Mouse (Mus musculus): ENCODE measurements around the gene Raver2. TPM values are rescaled to one million over a fixed set of nuclear protein-coding genes. Genes with fewer than 3 reads are reported as not detected.

The Raver2 gene
- polyA plus RNA-seq, 1 experiment from 2014 or later = 3.1 TPM

- Histone ChIP-seq H3K36me3 (ENCODE audit: control insufficient read depth, insufficient read depth) (peaks cover 12% of the 10 kb centered on the region), H3K4me1 (replicated peaks; ENCODE audit: control insufficient read depth, insufficient read depth, low read length) (peaks cover 12% of the 10 kb centered on the region), H3K9me3 (ENCODE audit: control insufficient read depth) (no peaks in the 10 kb centered on the region), H3K27me3 (replicated peaks; ENCODE audit: control insufficient read depth, insufficient read depth, low read length) (no peaks in the 10 kb centered on the region), H3K27ac (ENCODE audit: low read depth, low read length) (no peak overlapping the region), H3K4me3 (ENCODE audit: low read depth, low read length) (no peak overlapping the region), H3K4me2 (replicated peaks; ENCODE audit: low read depth) (no peak overlapping the region), H3K9ac (ENCODE audit: low read depth, low read length) (no peak overlapping the region)
- TF ChIP-seq CTCF (IDR thresholded peaks at IDR 0.05; ENCODE audit: low read depth) = no peak
- ATAC-seq = no peak
- WGBS = 83% methylated on average over 1 of the region's 1 CpGs
These were observed 125.4 kb downstream of the Raver2 start for GRCm38 (mm10) chr4:101194170-101194569.

GRCm38 (mm10) chr4:101196407-101196806, 127.6 kb downstream of the Raver2 start:
- no peak for TF ChIP-seq CTCF (IDR thresholded peaks at IDR 0.05; ENCODE audit: low read depth)
- Histone ChIP-seq H3K9me3 (ENCODE audit: control insufficient read depth) (no peaks in the 10 kb centered on the region), H3K4me3 (ENCODE audit: low read depth, low read length) (no peak overlapping the region), H3K4me1 (replicated peaks; ENCODE audit: control insufficient read depth, insufficient read depth, low read length) (peaks cover 12% of the 10 kb centered on the region), H3K27me3 (replicated peaks; ENCODE audit: control insufficient read depth, insufficient read depth, low read length) (no peaks in the 10 kb centered on the region), H3K9ac (ENCODE audit: low read depth, low read length) (no peak overlapping the region), H3K4me2 (replicated peaks; ENCODE audit: low read depth) (no peak overlapping the region), H3K27ac (ENCODE audit: low read depth, low read length) (no peak overlapping the region), H3K36me3 (ENCODE audit: control insufficient read depth, insufficient read depth) (peaks cover 2% of the 10 kb centered on the region; the same call in 1 of the 2 replicates)
- WGBS = 47% methylated on average over 2 of the region's 2 CpGs
- ATAC-seq = no peak

DNA sequence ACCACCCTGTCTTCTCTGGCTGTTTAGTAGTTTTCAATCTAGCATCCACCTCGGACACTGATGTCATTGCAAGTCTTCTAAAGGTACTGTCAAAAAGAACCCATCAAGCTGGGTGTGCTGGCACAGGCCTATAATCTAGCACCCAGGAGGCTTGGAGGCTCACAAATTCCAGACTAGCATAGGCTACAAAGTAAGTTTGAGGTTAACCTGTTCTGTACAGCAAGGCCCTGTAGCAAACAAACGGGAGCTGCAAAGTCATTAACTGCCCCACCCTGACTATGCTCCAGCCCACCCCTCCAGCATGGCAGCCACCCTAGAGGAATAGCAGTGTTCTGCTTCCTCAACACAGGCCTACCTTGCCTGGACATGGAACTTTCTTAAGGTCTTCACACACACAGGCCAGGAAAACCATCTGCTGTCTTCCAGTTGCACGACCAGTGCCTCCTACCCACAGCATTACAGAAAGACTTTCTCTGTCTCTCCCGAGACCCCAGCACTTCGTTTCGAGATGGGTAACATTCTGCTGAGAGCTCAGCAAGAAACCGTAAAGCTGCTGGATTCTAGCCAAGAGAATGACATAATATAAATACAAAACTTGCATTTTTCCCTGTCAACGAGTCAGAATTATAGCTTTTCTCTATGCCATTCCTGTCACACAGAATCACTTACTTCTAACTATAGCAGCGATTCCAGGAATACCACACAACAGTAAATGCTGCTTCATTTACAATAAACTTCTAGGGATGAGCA, 128.8 kb downstream of the Raver2 start:
- H3K4me3 ChIP-seq (ENCODE audit: low read depth, low read length) = no peak overlapping the region

DNA sequence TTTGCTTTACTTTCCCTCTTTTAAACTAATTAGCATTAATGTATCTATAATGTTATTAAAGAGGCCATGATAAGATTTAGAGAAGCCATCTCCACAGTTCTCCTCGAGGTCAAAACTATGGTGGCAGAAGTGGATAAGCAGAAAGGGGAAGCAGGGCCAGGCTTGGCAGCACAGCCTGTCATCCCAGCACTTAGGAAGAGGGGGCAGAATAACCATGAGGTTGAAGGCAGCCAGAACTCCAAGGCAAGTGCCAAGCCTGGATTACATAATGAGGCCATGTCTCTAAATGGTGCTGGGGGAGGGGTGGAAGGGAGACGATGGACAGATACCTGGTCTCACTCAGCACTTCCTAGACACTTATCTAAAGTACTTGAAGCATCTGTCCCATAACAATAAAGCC, 129.6 kb downstream of the Raver2 start:
- 21% methylated on average over 2 of the region's 2 CpGs for WGBS
- ATAC-seq = no peak
- Histone ChIP-seq H3K9me3 (ENCODE audit: control insufficient read depth) (no peaks in the 10 kb centered on the region), H3K27ac (ENCODE audit: low read depth, low read length) (no peak overlapping the region), H3K4me2 (replicated peaks; ENCODE audit: low read depth) (no peak overlapping the region), H3K9ac (ENCODE audit: low read depth, low read length) (no peak overlapping the region), H3K27me3 (replicated peaks; ENCODE audit: control insufficient read depth, insufficient read depth, low read length) (no peaks in the 10 kb centered on the region), H3K36me3 (ENCODE audit: control insufficient read depth, insufficient read depth) (no peaks in the 10 kb centered on the region), H3K4me1 (replicated peaks; ENCODE audit: control insufficient read depth, insufficient read depth, low read length) (peaks cover 8% of the 10 kb centered on the region), H3K4me3 (ENCODE audit: low read depth, low read length) (no peak overlapping the region)
- TF ChIP-seq CTCF (IDR thresholded peaks at IDR 0.05; ENCODE audit: low read depth) = peak; percentile 46; the same call in 1 of the 2 replicates

More for the DNA sequence above, 128.8 kb downstream of the Raver2 start:
- Histone ChIP-seq H3K27me3 (replicated peaks; ENCODE audit: control insufficient read depth, insufficient read depth, low read length) (no peaks in the 10 kb centered on the region), H3K9me3 (ENCODE audit: control insufficient read depth) (no peaks in the 10 kb centered on the region), H3K27ac (ENCODE audit: low read depth, low read length) (no peak overlapping the region), H3K9ac (ENCODE audit: low read depth, low read length) (no peak overlapping the region), H3K36me3 (ENCODE audit: control insufficient read depth, insufficient read depth) (no peaks in the 10 kb centered on the region), H3K4me1 (replicated peaks; ENCODE audit: control insufficient read depth, insufficient read depth, low read length) (peaks cover 8% of the 10 kb centered on the region), H3K4me2 (replicated peaks; ENCODE audit: low read depth) (no peak overlapping the region)
- WGBS = 44% methylated on average over 9 of the region's 9 CpGs
- TF ChIP-seq CTCF (IDR thresholded peaks at IDR 0.05; ENCODE audit: low read depth) = no peak
- no peak for ATAC-seq

DNA sequence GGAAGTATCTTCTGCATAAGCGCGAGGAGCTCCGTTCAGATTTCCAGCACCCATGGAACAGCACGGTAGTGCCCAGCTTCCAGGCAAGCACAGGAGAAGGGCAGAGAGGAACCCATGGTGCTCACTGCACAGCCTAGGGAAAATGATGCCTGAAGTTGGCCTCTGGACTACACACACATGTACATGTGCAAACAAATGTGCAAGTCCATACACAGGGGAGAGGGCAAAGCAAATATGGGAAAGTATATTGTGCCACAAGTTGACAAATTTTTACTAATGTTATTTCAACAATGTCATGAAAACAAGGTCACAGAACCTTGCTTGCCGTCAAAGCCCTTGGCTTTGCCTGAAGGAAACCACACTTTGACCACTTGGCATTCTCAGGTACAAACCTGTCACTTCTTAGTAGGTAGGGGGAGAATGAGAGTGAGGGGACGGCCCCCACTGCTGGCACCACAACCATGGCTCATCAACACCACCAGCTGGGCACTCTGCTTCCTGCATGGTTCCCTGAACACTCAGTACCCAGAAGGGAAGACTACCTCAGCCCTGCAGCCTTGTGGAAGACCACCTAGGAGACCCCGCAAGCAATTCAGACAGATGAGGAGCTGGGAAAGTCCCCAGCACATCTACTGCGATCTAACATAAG, 130.8 kb downstream of the Raver2 start:
- 91% methylated on average over 8 of the region's 8 CpGs for WGBS
- Histone ChIP-seq H3K27me3 (replicated peaks; ENCODE audit: control insufficient read depth, insufficient read depth, low read length) (no peaks in the 10 kb centered on the region), H3K27ac (ENCODE audit: low read depth, low read length) (no peak overlapping the region), H3K9ac (ENCODE audit: low read depth, low read length) (no peak overlapping the region), H3K36me3 (ENCODE audit: control insufficient read depth, insufficient read depth) (no peaks in the 10 kb centered on the region), H3K4me3 (ENCODE audit: low read depth, low read length) (no peak overlapping the region), H3K4me2 (replicated peaks; ENCODE audit: low read depth) (no peak overlapping the region), H3K4me1 (replicated peaks; ENCODE audit: control insufficient read depth, insufficient read depth, low read length) (peaks cover 8% of the 10 kb centered on the region), H3K9me3 (ENCODE audit: control insufficient read depth) (no peaks in the 10 kb centered on the region)
- ATAC-seq = no peak
- TF ChIP-seq CTCF (IDR thresholded peaks at IDR 0.05; ENCODE audit: low read depth) = no peak

Other genes with a start within 250 kb of the Raver2 start
- not detected in 2 replicates for gene Gm10577, start 48.3 kb upstream of the Raver2 start, polyA plus RNA-seq (2015; fragmentation: Nextera tagmentation; extraction: Ambion mirVana)
- gene Jak1, start 196.3 kb downstream of the Raver2 start, polyA plus RNA-seq (2015; fragmentation: Nextera tagmentation; extraction: Ambion mirVana) = 44.7 and 46.3 TPM in 2 replicates

All from intestine, postnatal 0 days (tissue).